Mouse (Mus musculus): Measurements from ENCODE around the gene Mtmr3. TPM values are rescaled to one million over a fixed set of nuclear protein-coding genes. Genes with fewer than 3 reads are reported as not detected.

Mtmr3 gene
- 17.1 and 21.7 TPM in 2 replicates for polyA plus RNA-seq (2012; rRNA removed)

GRCm38 (mm10) chr11:4594608-4595500 is at the start of gene Mtmr3:
TSS of gene Mtmr3 (minus strand) at chr11:4594863.

GRCm38 (mm10) chr11:4637534-4638234 is 43.0 kb upstream of the Mtmr3 start, which contains the start of gene Ascc2:
TSS of gene Ascc2 (plus strand) at chr11:4637747.

GRCm38 (mm10) chr11:4620017-4620485 is 25.4 kb upstream of the Mtmr3 start, which contains the start of gene Gm11032:
TSS of gene Gm11032 (plus strand) at chr11:4620067.

GRCm38 (mm10) chr11:4440978-4441377 is 153.7 kb downstream of the Mtmr3 start, which contains the start of gene Hormad2:
TSS of gene Hormad2 (minus strand) at chr11:4441105.

Other genes with a start within 250 kb of the Mtmr3 start
- 0.36 and 0.44 TPM in 2 replicates for gene Hormad2, start 153.8 kb downstream of the Mtmr3 start, polyA plus RNA-seq (2012; rRNA removed)
- gene Gm11032, start 25.2 kb upstream of the Mtmr3 start, polyA plus RNA-seq (2012; rRNA removed), result not detected in 2 replicates
- gene Ascc2, start 42.9 kb upstream of the Mtmr3 start, polyA plus RNA-seq (2012; rRNA removed), result 9.5 and 10.3 TPM in 2 replicates
- 532 and 546 TPM in 2 replicates for gene Uqcr10, start 109.5 kb upstream of the Mtmr3 start, polyA plus RNA-seq (2012; rRNA removed)
- gene Zmat5, start 109.8 kb upstream of the Mtmr3 start, polyA plus RNA-seq (2012; rRNA removed), result 13.4 and 14.6 TPM in 2 replicates
- gene Cabp7, start 151.9 kb upstream of the Mtmr3 start, polyA plus RNA-seq (2012; rRNA removed), result 0.02 TPM in 2 replicates

Measured in liver, embryonic 14 days (tissue).